Mouse (Mus musculus) gastrocnemius, postnatal 36 days (tissue): ENCODE results near the gene Pnpla3. TPM values are rescaled to one million over a fixed set of nuclear protein-coding genes. Genes with fewer than 3 reads are reported as not detected.
A peak's percentile ranks its signal among the peaks of the same experiment; 100 is the strongest.

Source experiments
- DNase-seq, 2 experiments: peaks; one replicate each; pipeline ENCODE4 v3.0.0; 2022
- intact Hi-C: fragments of 180-260 bp; cut with DNase I; formaldehyde crosslinking; loops from one replicate; pipeline ENCODE4 v1.15.1; 2025
- total RNA-seq, 2 experiments: library from RNA; stranded (reverse); gene quantifications; 2 replicates each; pipeline ENCODE4 v1.2.3; 2021

The Pnpla3 gene
- total RNA-seq, 2 experiments from 2014 or later = 3.8 to 5.9 TPM

GRCm38 (mm10) chr15:84212756-84213105 lies 45.1 kb downstream of the Pnpla3 start:
- intact Hi-C loops = loop anchor here (5.0 kb wide), 1 partner anchor 45 kb away; no protein-coding TSS in a partner anchor
- no peak for DNase-seq

- DNase-seq = no peak
- intact Hi-C loops = loop anchor here (5.0 kb wide), 1 partner anchor 44 kb away; no protein-coding TSS in a partner anchor
Measured at GRCm38 (mm10) chr15:84213162-84213739, 45.6 kb downstream of the Pnpla3 start.

- no peak for DNase-seq
- intact Hi-C loops = loop anchor here (5.0 kb wide), 1 partner anchor 43 kb away; no protein-coding TSS in a partner anchor
Measured at GRCm38 (mm10) chr15:84214476-84214875, 46.8 kb downstream of the Pnpla3 start.

- no peak for DNase-seq
- intact Hi-C loops = no loop called here
Measured at GRCm38 (mm10) chr15:84215273-84215672, 47.6 kb downstream of the Pnpla3 start.

GRCm38 (mm10) chr15:84216026-84216425 lies 48.4 kb downstream of the Pnpla3 start:
- intact Hi-C loops = no loop called here

GRCm38 (mm10) chr15:84216461-84217084 lies 48.9 kb downstream of the Pnpla3 start:
- intact Hi-C loops = no loop called here
- no peak for DNase-seq

More at GRCm38 (mm10) chr15:84216026-84216425, 48.4 kb downstream of the Pnpla3 start:
- no peak for DNase-seq

GRCm38 (mm10) chr15:84217969-84218782 lies 50.5 kb downstream of the Pnpla3 start:
- intact Hi-C loops = no loop called here

GRCm38 (mm10) chr15:84218783-84219271 lies 51.2 kb downstream of the Pnpla3 start:
- DNase-seq = no peak
- intact Hi-C loops = no loop called here

More at GRCm38 (mm10) chr15:84217969-84218782, 50.5 kb downstream of the Pnpla3 start:
- DNase-seq = no peak

- DNase-seq = no peak
- intact Hi-C loops = no loop called here
Measured at GRCm38 (mm10) chr15:84221539-84221938, 53.9 kb downstream of the Pnpla3 start.

- intact Hi-C loops = no loop called here
- no peak for DNase-seq
Measured at GRCm38 (mm10) chr15:84223423-84223822, 55.8 kb downstream of the Pnpla3 start.

- intact Hi-C loops = no loop called here
- DNase-seq = no peak
Measured at GRCm38 (mm10) chr15:84224779-84225178, 57.1 kb downstream of the Pnpla3 start.

GRCm38 (mm10) chr15:84226918-84227317 lies 59.3 kb downstream of the Pnpla3 start:
- intact Hi-C loops = no loop called here
- DNase-seq = no peak

GRCm38 (mm10) chr15:84230661-84231060 lies 63.0 kb downstream of the Pnpla3 start:
- DNase-seq = no peak
- intact Hi-C loops = no loop called here

- DNase-seq = no peak
- intact Hi-C loops = no loop called here
Measured at GRCm38 (mm10) chr15:84231113-84231712, 63.6 kb downstream of the Pnpla3 start.

GRCm38 (mm10) chr15:84231721-84232561 lies 64.3 kb downstream of the Pnpla3 start, which contains the start of gene Parvb:
Gene Parvb (plus strand): TSS chr15:84232043.
- intact Hi-C loops = no loop called here

GRCm38 (mm10) chr15:84232609-84233008 lies 65.0 kb downstream of the Pnpla3 start:
- DNase-seq = no peak
- intact Hi-C loops = no loop called here

More at GRCm38 (mm10) chr15:84231721-84232561, 64.3 kb downstream of the Pnpla3 start, which contains the start of gene Parvb:
- peak; percentile 42 to 56 for DNase-seq

GRCm38 (mm10) chr15:84234794-84235581 lies 67.4 kb downstream of the Pnpla3 start:
- intact Hi-C loops = no loop called here
- no peak for DNase-seq

GRCm38 (mm10) chr15:84235646-84236045 lies 68.0 kb downstream of the Pnpla3 start:
- intact Hi-C loops = no loop called here
- DNase-seq = peak in 1 of 2 experiments; percentile 33
